Mouse (Mus musculus): ENCODE data around the gene Sorcs3. TPM values are rescaled to one million over a fixed set of nuclear protein-coding genes. Genes with fewer than 3 reads are reported as not detected.

The Sorcs3 gene
- polyA plus RNA-seq, 1 experiment, result 0.01 TPM

DNA sequence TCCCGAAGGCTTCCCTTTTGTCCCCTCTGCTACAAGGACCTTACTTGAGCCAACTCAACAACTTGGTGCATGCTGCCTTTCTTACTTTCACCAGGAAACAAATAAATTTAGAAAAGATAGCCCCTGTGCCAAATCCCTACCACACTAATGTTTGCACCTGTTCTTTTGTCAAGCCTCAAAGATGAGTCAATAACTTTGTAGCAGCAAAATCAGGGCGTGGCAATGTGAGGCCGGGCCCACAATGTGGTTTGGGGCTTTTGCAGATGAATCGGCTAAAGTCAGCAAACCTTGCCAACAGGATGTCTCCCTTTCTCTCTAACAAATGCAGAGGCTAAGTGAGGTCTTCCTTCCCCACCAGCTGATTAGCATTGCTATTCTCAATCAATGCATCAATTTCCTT lies 608.0 kb downstream of the Sorcs3 start:
- H3K27me3 ChIP-seq (ENCODE audit: control insufficient read depth, insufficient read depth, insufficient read length), result no peaks in the 10 kb centered on the region
- no peaks in the 10 kb centered on the region for H3K79me3 ChIP-seq (ENCODE audit: low read depth)
- no peak overlapping the region for H3ac ChIP-seq (ENCODE audit: control insufficient read depth, insufficient read length, low read depth)
- TF ChIP-seq MYOG (IDR thresholded peaks at IDR 0.05; ENCODE audit: control insufficient read depth, extremely low read depth, insufficient read length) (no peak), USF1 (IDR thresholded peaks at IDR 0.05; ENCODE audit: low read depth) (no peak), CTCF (IDR thresholded peaks at IDR 0.05; ENCODE audit: control insufficient read depth, insufficient read depth, insufficient read length) (no peak), FOSL1 (IDR thresholded peaks at IDR 0.05; ENCODE audit: insufficient read depth, low read length, poor library complexity, severe bottlenecking) (no peak), CEBPB (IDR thresholded peaks at IDR 0.05; ENCODE audit: low read depth) (no peak), MAX (IDR thresholded peaks at IDR 0.05) (no peak), MYOD1 (IDR thresholded peaks at IDR 0.05; ENCODE audit: control insufficient read depth, insufficient read length, low read depth) (peak; percentile 88)
- no peak overlapping the region for H3K4me3 ChIP-seq (ENCODE audit: insufficient read depth, poor library complexity, severe bottlenecking)
- no peaks in the 10 kb centered on the region for H3K36me3 ChIP-seq (ENCODE audit: control insufficient read depth, insufficient read depth)
- H3K79me2 ChIP-seq (ENCODE audit: control insufficient read depth, insufficient read depth), result no peaks in the 10 kb centered on the region

DNA sequence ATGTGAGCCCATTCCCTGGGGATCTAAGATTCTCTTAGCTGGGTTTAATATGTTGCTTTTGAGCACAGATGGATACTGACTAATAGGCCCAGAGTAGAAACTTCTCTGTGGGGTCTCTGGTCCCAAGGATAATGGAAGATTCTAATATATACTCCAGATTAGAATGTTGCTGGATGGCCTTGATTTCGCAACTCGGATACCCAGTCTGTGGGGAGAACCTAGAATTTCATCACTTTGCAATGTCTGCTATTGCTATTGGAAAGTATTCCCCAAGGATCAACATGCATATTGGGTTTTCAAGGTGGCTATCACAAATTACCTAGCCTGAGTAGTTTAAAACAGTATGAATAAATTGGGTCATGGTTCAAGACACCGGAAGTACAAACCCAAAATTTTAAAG lies 609.2 kb downstream of the Sorcs3 start:
- Histone ChIP-seq H3ac (ENCODE audit: control insufficient read depth, insufficient read length, low read depth) (no peak overlapping the region), H3K4me3 (ENCODE audit: insufficient read depth, poor library complexity, severe bottlenecking) (no peak overlapping the region), H3K79me2 (ENCODE audit: control insufficient read depth, insufficient read depth) (no peaks in the 10 kb centered on the region), H3K27me3 (ENCODE audit: control insufficient read depth, insufficient read depth, insufficient read length) (no peaks in the 10 kb centered on the region), H3K79me3 (ENCODE audit: low read depth) (no peaks in the 10 kb centered on the region), H3K36me3 (ENCODE audit: control insufficient read depth, insufficient read depth) (no peaks in the 10 kb centered on the region)
- TF ChIP-seq MYOG (IDR thresholded peaks at IDR 0.05; ENCODE audit: control insufficient read depth, extremely low read depth, insufficient read length) (no peak), MYOD1 (IDR thresholded peaks at IDR 0.05; ENCODE audit: control insufficient read depth, insufficient read length, low read depth) (no peak), USF1 (IDR thresholded peaks at IDR 0.05; ENCODE audit: low read depth) (no peak), CEBPB (IDR thresholded peaks at IDR 0.05; ENCODE audit: low read depth) (peak; percentile 83), MAX (IDR thresholded peaks at IDR 0.05) (no peak), CTCF (IDR thresholded peaks at IDR 0.05; ENCODE audit: control insufficient read depth, insufficient read depth, insufficient read length) (no peak), FOSL1 (IDR thresholded peaks at IDR 0.05; ENCODE audit: insufficient read depth, low read length, poor library complexity, severe bottlenecking) (no peak)

DNA sequence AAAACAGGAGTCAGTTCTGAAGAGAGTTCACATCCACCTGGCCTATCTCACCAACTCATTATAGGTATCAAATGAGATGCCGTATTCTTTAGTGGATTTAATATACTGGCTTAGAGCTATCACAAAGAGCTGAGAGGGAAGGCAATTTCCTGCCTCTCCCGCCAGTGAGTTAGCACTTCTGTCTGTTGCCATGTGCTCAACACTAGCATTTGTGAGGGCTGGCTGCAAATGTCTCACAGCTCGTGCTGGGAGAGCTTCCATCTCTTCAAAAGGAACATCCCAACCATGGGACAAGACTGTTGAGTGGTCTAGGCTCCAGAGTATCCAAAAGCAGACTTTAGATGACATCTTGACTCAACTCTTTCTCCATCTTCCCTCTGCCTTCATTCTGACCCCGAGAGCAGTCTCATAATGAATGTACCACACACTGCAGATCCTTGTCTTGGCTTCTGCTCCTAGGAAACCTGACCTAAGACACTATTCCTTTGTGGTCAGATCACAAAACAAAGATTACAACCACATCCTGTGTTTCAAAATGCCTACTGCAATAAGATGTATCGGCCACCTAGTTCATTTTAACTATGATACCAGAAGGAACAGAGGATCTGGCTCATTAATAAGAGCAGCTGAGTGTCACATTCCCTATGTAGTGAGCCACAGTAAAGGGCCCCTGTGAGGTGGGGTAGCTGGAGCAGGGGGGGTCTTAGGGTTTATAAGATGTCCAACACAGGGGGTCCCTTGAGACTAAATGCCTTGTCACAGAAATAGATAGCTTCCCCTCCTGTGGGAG lies 614.9 kb downstream of the Sorcs3 start:
- no peaks in the 10 kb centered on the region for H3K79me2 ChIP-seq (ENCODE audit: control insufficient read depth, insufficient read depth)
- H3K27me3 ChIP-seq (ENCODE audit: control insufficient read depth, insufficient read depth, insufficient read length), result no peaks in the 10 kb centered on the region
- H3K4me3 ChIP-seq (ENCODE audit: insufficient read depth, poor library complexity, severe bottlenecking), result no peak overlapping the region
- TF ChIP-seq USF1 (IDR thresholded peaks at IDR 0.05; ENCODE audit: low read depth) (no peak), CEBPB (IDR thresholded peaks at IDR 0.05; ENCODE audit: low read depth) (peak; percentile 57), CTCF (IDR thresholded peaks at IDR 0.05; ENCODE audit: control insufficient read depth, insufficient read depth, insufficient read length) (no peak), FOSL1 (IDR thresholded peaks at IDR 0.05; ENCODE audit: insufficient read depth, low read length, poor library complexity, severe bottlenecking) (no peak), MYOG (IDR thresholded peaks at IDR 0.05; ENCODE audit: control insufficient read depth, extremely low read depth, insufficient read length) (no peak), MAX (IDR thresholded peaks at IDR 0.05) (no peak), MYOD1 (IDR thresholded peaks at IDR 0.05; ENCODE audit: control insufficient read depth, insufficient read length, low read depth) (no peak)
- no peaks in the 10 kb centered on the region for H3K36me3 ChIP-seq (ENCODE audit: control insufficient read depth, insufficient read depth)
- H3K79me3 ChIP-seq (ENCODE audit: low read depth), result no peaks in the 10 kb centered on the region
- H3ac ChIP-seq (ENCODE audit: control insufficient read depth, insufficient read length, low read depth), result no peak overlapping the region

DNA sequence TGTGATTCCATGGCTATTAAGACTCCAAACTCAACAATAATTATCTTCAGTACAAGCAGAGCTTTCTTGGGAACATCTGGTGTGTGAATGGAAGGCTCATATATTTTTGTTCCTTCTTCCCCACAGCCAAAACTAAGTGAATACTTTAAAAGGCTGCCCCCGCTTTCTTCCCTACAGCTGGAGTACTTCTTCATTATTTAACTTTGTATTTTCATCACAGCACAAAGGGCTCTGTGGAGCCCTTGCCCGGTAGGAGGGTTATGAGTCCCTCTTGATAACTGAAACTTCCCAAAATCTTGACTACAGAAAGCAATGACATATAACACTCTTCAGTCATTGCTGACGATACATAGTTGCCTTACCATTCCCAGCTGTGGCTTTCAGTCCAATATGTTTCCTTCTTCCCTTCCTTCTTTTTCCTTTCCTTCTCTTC lies 615.5 kb downstream of the Sorcs3 start:
- H3K79me2 ChIP-seq (ENCODE audit: control insufficient read depth, insufficient read depth), result no peaks in the 10 kb centered on the region
- no peak overlapping the region for H3K4me3 ChIP-seq (ENCODE audit: insufficient read depth, poor library complexity, severe bottlenecking)
- no peaks in the 10 kb centered on the region for H3K36me3 ChIP-seq (ENCODE audit: control insufficient read depth, insufficient read depth)
- no peaks in the 10 kb centered on the region for H3K79me3 ChIP-seq (ENCODE audit: low read depth)
- H3K27me3 ChIP-seq (ENCODE audit: control insufficient read depth, insufficient read depth, insufficient read length), result no peaks in the 10 kb centered on the region
- H3ac ChIP-seq (ENCODE audit: control insufficient read depth, insufficient read length, low read depth), result no peak overlapping the region
- no peak for TF ChIP-seq CTCF (IDR thresholded peaks at IDR 0.05; ENCODE audit: control insufficient read depth, insufficient read depth, insufficient read length)
- no peak for TF ChIP-seq MYOD1 (IDR thresholded peaks at IDR 0.05; ENCODE audit: control insufficient read depth, insufficient read length, low read depth)
- no peak for TF ChIP-seq USF1 (IDR thresholded peaks at IDR 0.05; ENCODE audit: low read depth)

DNA sequence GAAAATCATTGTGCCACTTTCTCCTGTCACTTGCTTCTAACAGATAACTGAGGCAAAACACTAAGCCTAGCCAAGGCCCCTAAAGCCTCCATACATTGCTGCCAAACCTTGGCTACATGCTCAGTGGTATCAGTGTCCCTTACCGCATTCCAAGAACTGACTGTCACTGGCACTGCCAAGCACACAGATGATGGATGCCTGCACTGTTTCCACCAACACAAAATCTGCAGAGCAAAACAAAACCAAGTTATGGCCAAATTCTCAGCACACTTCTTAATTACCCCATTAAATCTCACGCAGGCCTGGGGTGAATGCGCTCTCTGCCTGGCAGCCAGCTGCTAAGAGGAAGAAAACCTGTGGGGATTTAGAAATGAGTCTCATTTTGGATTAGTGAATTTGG lies 628.5 kb downstream of the Sorcs3 start:
- no peak for TF ChIP-seq MYOD1 (IDR thresholded peaks at IDR 0.05; ENCODE audit: control insufficient read depth, insufficient read length, low read depth)
- TF ChIP-seq FOSL1 (IDR thresholded peaks at IDR 0.05; ENCODE audit: insufficient read depth, low read length, poor library complexity, severe bottlenecking), result no peak
- no peak for TF ChIP-seq CTCF (IDR thresholded peaks at IDR 0.05; ENCODE audit: control insufficient read depth, insufficient read depth, insufficient read length)
- no peak for TF ChIP-seq USF1 (IDR thresholded peaks at IDR 0.05; ENCODE audit: low read depth)
- no peak for TF ChIP-seq MAX (IDR thresholded peaks at IDR 0.05)
- no peak for TF ChIP-seq CEBPB (IDR thresholded peaks at IDR 0.05; ENCODE audit: low read depth)
- no peak for TF ChIP-seq MYOG (IDR thresholded peaks at IDR 0.05; ENCODE audit: control insufficient read depth, extremely low read depth, insufficient read length)
- Histone ChIP-seq H3K79me3 (ENCODE audit: low read depth) (no peaks in the 10 kb centered on the region), H3K36me3 (ENCODE audit: control insufficient read depth, insufficient read depth) (no peaks in the 10 kb centered on the region), H3K4me3 (ENCODE audit: insufficient read depth, poor library complexity, severe bottlenecking) (no peak overlapping the region), H3K79me2 (ENCODE audit: control insufficient read depth, insufficient read depth) (no peaks in the 10 kb centered on the region), H3K27me3 (ENCODE audit: control insufficient read depth, insufficient read depth, insufficient read length) (no peaks in the 10 kb centered on the region), H3ac (ENCODE audit: control insufficient read depth, insufficient read length, low read depth) (no peak overlapping the region)
